Mouse (Mus musculus): ENCODE measurements at regions not wholly inside any gene's neighbourhood (a gene's known extent, or its start where the extent isn't known, plus 50 kb on each side); places are given as distances from the start of the nearest gene placed in this dataset.

GRCm38 (mm10) chr2:57661838-57662237 is 335.8 kb upstream of the Galnt5 start:
- no peak overlapping the region for H3K9ac ChIP-seq (ENCODE audit: low read depth, low read length)
- DNase-seq: no peak
- H3K27ac ChIP-seq: no peak overlapping the region
- H3K4me3 ChIP-seq: no peak overlapping the region
- H3K4me1 ChIP-seq (ENCODE audit: control insufficient read depth, insufficient read depth, low read length): no peaks in the 10 kb centered on the region
- no peaks in the 10 kb centered on the region for H3K79me2 ChIP-seq (replicated peaks; ENCODE audit: control insufficient read depth, insufficient read depth, low read length)
- TF ChIP-seq POLR2A (IDR thresholded peaks at IDR 0.05; ENCODE audit: insufficient read depth, low read depth, low read length) (no peak), EP300 (IDR thresholded peaks at IDR 0.05; ENCODE audit: insufficient read depth, low read depth, low read length) (no peak), CTCF (IDR thresholded peaks at IDR 0.05) (no peak)
- intact Hi-C loops (cut with DNase I): no loop called here
- no peaks in the 10 kb centered on the region for H3K27me3 ChIP-seq (ENCODE audit: control insufficient read depth, insufficient read depth, low read length)
- WGBS: 71% methylated on average over 1 of the region's 1 CpGs
- H3K36me3 ChIP-seq (ENCODE audit: control insufficient read depth, insufficient read depth, low read length): no peaks in the 10 kb centered on the region

GRCm38 (mm10) chr2:57672007-57672643 is 325.6 kb upstream of the Galnt5 start:
- H3K27me3 ChIP-seq (ENCODE audit: control insufficient read depth, insufficient read depth, low read length): no peaks in the 10 kb centered on the region
- no peaks in the 10 kb centered on the region for H3K36me3 ChIP-seq (ENCODE audit: control insufficient read depth, insufficient read depth, low read length)
- WGBS: 59% methylated on average over 3 of the region's 3 CpGs
- no peak overlapping the region for H3K9ac ChIP-seq (ENCODE audit: low read depth, low read length)
- H3K79me2 ChIP-seq (replicated peaks; ENCODE audit: control insufficient read depth, insufficient read depth, low read length): no peaks in the 10 kb centered on the region
- TF ChIP-seq CTCF (IDR thresholded peaks at IDR 0.05) (no peak), EP300 (IDR thresholded peaks at IDR 0.05; ENCODE audit: insufficient read depth, low read depth, low read length) (no peak), POLR2A (IDR thresholded peaks at IDR 0.05; ENCODE audit: insufficient read depth, low read depth, low read length) (no peak)
- intact Hi-C loops (cut with DNase I): no loop called here
- DNase-seq: no peak
- H3K27ac ChIP-seq: no peak overlapping the region
- no peaks in the 10 kb centered on the region for H3K4me1 ChIP-seq (ENCODE audit: control insufficient read depth, insufficient read depth, low read length)
- H3K4me3 ChIP-seq: no peak overlapping the region

- Histone ChIP-seq H3K4me3 (no peak overlapping the region), H3K9ac (ENCODE audit: low read depth, low read length) (no peak overlapping the region), H3K4me1 (ENCODE audit: control insufficient read depth, insufficient read depth, low read length) (no peaks in the 10 kb centered on the region), H3K36me3 (ENCODE audit: control insufficient read depth, insufficient read depth, low read length) (no peaks in the 10 kb centered on the region), H3K79me2 (replicated peaks; ENCODE audit: control insufficient read depth, insufficient read depth, low read length) (no peaks in the 10 kb centered on the region), H3K27ac (no peak overlapping the region), H3K27me3 (ENCODE audit: control insufficient read depth, insufficient read depth, low read length) (no peaks in the 10 kb centered on the region)
- DNase-seq: no peak
- TF ChIP-seq EP300 (IDR thresholded peaks at IDR 0.05; ENCODE audit: insufficient read depth, low read depth, low read length) (no peak), POLR2A (IDR thresholded peaks at IDR 0.05; ENCODE audit: insufficient read depth, low read depth, low read length) (no peak)
- intact Hi-C loops (cut with DNase I): no loop called here
- 34% methylated on average over 3 of the region's 3 CpGs for WGBS
These were observed 307.8 kb upstream of the Galnt5 start for GRCm38 (mm10) chr2:57689877-57690276.

- no peak overlapping the region for H3K27ac ChIP-seq
- no peak for DNase-seq
These were observed 300.5 kb upstream of the Galnt5 start for GRCm38 (mm10) chr2:57696992-57697772.

GRCm38 (mm10) chr2:57698659-57699061 is 299.0 kb upstream of the Galnt5 start:
- intact Hi-C loops (cut with DNase I): loop anchor here (5.0 kb wide), 1 partner anchor 1586 kb away; no protein-coding TSS in a partner anchor
- H3K27ac ChIP-seq: no peak overlapping the region
- no peak overlapping the region for H3K9ac ChIP-seq (ENCODE audit: low read depth, low read length)

More at GRCm38 (mm10) chr2:57696992-57697772, 300.5 kb upstream of the Galnt5 start:
- TF ChIP-seq POLR2A (IDR thresholded peaks at IDR 0.05; ENCODE audit: insufficient read depth, low read depth, low read length) (no peak), CTCF (IDR thresholded peaks at IDR 0.05) (no peak), EP300 (IDR thresholded peaks at IDR 0.05; ENCODE audit: insufficient read depth, low read depth, low read length) (no peak)
- H3K9ac ChIP-seq (ENCODE audit: low read depth, low read length): no peak overlapping the region
- WGBS: 52% methylated on average over 11 of the region's 11 CpGs
- no peaks in the 10 kb centered on the region for H3K79me2 ChIP-seq (replicated peaks; ENCODE audit: control insufficient read depth, insufficient read depth, low read length)
- no peaks in the 10 kb centered on the region for H3K36me3 ChIP-seq (ENCODE audit: control insufficient read depth, insufficient read depth, low read length)
- no peak overlapping the region for H3K4me3 ChIP-seq
- H3K4me1 ChIP-seq (ENCODE audit: control insufficient read depth, insufficient read depth, low read length): no peaks in the 10 kb centered on the region
- H3K27me3 ChIP-seq (ENCODE audit: control insufficient read depth, insufficient read depth, low read length): no peaks in the 10 kb centered on the region
- intact Hi-C loops (cut with DNase I): loop anchor here (5.0 kb wide), 1 partner anchor 1585 kb away; no protein-coding TSS in a partner anchor

GRCm38 (mm10) chr2:57699226-57699625 is 298.5 kb upstream of the Galnt5 start:
- no peak for TF ChIP-seq EP300 (IDR thresholded peaks at IDR 0.05; ENCODE audit: insufficient read depth, low read depth, low read length)
- no peak for TF ChIP-seq POLR2A (IDR thresholded peaks at IDR 0.05; ENCODE audit: insufficient read depth, low read depth, low read length)
- no peak for TF ChIP-seq CTCF (IDR thresholded peaks at IDR 0.05)
- DNase-seq: no peak
- H3K9ac ChIP-seq (ENCODE audit: low read depth, low read length): no peak overlapping the region
- no peaks in the 10 kb centered on the region for H3K4me1 ChIP-seq (ENCODE audit: control insufficient read depth, insufficient read depth, low read length)
- no peaks in the 10 kb centered on the region for H3K36me3 ChIP-seq (ENCODE audit: control insufficient read depth, insufficient read depth, low read length)
- intact Hi-C loops (cut with DNase I): loop anchor here (5.0 kb wide), 1 partner anchor 1587 kb away; no protein-coding TSS in a partner anchor
- no peak overlapping the region for H3K4me3 ChIP-seq
- no peaks in the 10 kb centered on the region for H3K27me3 ChIP-seq (ENCODE audit: control insufficient read depth, insufficient read depth, low read length)
- no peak overlapping the region for H3K27ac ChIP-seq
- WGBS: 63% methylated on average over 4 of the region's 4 CpGs
- H3K79me2 ChIP-seq (replicated peaks; ENCODE audit: control insufficient read depth, insufficient read depth, low read length): no peaks in the 10 kb centered on the region

More at GRCm38 (mm10) chr2:57698659-57699061, 299.0 kb upstream of the Galnt5 start:
- 10% methylated on average over 11 of the region's 11 CpGs for WGBS
- Histone ChIP-seq H3K4me1 (ENCODE audit: control insufficient read depth, insufficient read depth, low read length) (no peaks in the 10 kb centered on the region), H3K79me2 (replicated peaks; ENCODE audit: control insufficient read depth, insufficient read depth, low read length) (no peaks in the 10 kb centered on the region), H3K27me3 (ENCODE audit: control insufficient read depth, insufficient read depth, low read length) (no peaks in the 10 kb centered on the region), H3K4me3 (0 out of 2 replicates have a peak overlapping the region, but pooled peaks have one; percentile 12), H3K36me3 (ENCODE audit: control insufficient read depth, insufficient read depth, low read length) (no peaks in the 10 kb centered on the region)
- TF ChIP-seq EP300 (IDR thresholded peaks at IDR 0.05; ENCODE audit: insufficient read depth, low read depth, low read length) (no peak), CTCF (IDR thresholded peaks at IDR 0.05) (peak; percentile 60)
- no peak for DNase-seq

Data from heart, adult 2 months (tissue).